Mouse (Mus musculus): ENCODE measurements around the gene Sdhaf4.
"Not testable (repeated sequence)": the region's sequence is repeated elsewhere in the genome, so short reads cannot be mapped to it uniquely, and the experiment has no call there.

DNA sequence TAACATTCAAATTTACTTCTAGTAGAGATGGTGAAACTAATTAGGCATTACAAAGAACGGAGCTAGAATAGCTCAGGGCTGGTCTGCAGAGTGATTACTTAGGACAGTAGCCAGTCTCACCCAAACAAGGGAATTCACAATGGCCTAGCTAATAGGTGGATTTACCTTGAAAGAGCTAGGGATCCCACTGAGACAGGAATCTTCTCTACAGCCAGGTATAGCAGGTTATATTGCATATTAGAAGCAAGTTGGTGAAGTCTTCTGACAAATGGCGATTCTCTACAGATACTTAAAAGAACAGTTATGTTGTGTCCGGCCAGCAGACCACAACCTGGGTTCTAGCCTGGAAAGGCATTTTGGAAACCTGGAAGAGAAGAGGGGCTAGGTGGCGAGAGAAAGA lies 34.3 kb downstream of the Sdhaf4 start:
- not testable (repeated sequence) for TF ChIP-seq CTCF, POLR2A (IDR thresholded peaks at IDR 0.05; ENCODE audit: insufficient read depth, low read depth, low read length)
